Mouse (Mus musculus): ENCODE measurements around the gene Slc24a3.

Gene Slc24a3

DNA sequence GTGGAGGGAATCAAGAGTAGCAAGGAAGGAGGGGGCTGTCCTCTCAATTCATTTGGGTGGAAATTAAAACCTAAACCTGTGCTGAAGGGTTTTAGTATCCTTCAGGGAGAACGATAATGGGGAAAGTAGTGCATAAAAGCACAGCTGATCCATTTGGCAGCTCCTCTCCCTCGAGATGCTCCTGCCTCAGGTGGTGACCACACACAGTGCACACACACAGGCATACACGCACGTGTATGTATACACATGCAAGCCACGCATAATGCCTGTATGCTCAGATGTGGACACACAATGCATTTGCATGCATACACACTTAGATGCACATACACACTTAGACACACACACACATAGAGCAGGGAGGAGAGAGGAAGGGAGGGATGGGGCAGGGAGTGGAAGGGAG lies 206.2 kb downstream of the Slc24a3 start:
- no peak for DNase-seq

DNA sequence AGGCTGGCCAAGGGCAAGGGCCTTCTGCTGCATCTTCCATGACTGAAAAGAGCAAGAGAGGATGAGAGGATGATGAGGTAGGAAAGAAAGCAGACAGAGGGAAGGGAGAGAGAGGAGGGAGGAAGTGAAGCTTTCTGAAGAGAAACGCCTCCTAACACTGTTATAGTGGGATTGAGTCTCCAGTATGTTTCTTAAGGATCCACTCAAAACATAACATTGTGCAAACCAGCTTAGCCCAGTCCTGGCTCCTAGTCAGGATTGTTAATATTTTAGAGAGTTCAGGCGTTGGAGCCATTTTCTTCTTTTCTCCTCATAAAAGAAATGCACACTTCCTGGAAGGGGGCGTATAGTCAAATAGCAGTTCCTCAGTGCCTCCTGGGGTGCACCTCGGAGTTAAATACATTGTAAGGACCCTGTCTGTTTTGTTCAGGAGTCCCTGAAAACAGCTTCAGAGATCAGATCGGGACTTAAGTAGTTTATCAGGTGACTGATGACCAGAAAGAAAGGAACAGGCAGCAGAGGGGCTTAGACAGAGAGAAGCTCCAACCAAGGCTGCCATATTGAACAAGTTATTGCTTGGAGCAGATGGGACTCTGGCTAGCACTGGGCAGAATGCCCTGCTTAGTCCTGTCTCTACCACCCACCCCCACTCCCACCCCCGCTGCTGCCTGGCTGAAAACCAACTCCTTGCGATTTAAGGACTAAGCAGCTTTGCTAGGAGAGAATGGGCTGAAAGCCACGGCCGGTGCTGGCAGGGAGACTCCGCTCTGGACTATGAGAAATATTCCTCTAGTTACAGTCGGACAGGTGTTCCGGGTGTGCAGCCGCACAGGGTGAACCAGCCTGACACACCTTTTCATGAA lies 215.6 kb downstream of the Slc24a3 start:
- DNase-seq: no peak

DNA sequence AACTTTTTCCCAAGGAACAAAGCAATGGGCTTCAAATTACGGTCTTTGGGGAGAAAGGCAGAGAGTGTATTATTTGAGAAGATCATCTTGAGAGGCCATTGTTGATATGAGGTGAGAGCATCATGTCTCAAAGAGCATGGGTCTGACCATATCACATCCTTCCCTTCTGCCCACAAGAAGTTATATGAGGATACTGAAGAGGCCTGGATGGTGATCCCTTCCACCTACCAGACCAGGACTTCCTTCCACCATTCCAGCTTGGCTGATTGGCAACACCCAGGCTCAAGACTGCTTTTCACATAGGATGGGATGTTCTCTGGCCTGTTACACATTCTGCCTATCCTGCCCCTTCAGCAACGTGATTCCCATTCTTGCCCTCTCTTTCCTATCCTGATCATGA lies 216.7 kb downstream of the Slc24a3 start:
- no peak for DNase-seq

DNA sequence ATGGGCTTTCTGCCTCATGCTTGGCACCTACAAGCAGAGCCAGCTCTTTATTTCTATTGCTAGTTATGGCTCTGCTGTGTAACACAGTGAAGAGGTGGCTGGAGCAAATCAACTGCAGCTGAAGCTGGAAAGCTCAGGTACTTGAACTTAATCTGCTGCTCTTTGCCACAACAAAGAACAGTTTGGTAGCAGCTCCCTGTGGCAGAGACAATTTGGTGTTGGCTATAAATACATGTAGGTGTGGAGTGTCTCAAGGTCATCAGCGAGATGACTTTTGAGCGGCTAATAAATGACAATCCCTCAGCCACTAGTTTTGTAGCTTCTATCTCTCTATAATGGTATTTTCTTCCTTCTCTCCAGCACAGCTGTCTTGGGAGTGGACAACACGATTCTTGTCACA lies 217.7 kb downstream of the Slc24a3 start:
- DNase-seq: no peak

DNA sequence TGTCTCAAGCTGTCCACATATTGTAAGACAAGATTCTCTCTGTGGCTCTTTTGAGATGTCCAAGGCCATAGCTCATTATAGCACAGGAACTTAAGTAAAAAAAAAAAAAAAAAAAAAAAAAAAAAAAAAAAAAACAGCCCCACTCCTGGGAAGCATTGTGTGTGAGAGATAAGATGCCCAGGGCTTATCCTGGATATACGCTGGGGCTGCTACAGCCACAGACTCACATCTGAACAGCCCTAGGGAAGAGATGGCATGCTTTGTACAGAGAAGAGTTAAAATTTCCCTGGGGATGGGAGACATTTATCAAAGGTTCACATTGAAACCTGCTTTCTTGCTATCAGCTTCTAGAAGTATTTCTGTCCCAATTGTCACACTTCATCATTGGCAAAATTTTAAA lies 218.2 kb downstream of the Slc24a3 start:
- no peak for DNase-seq

DNA sequence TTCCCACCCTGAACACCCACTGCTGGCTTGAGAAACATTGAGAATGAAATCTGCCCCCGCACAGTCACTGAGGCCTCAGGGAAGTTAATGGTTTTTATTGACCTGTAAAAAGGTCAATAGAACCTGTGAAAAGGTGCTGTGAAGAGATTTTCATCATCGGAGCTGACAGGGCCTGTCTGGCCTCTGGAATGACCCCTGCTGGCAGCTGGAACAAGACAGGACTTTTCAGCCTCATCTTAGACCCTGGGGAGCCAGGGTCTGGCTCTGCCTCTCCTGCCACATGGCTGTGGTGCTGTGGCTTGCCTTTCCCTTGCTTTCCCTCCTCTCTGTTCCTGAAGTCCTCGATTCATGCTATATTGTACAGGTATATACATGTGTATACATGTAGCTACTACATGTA lies 228.2 kb downstream of the Slc24a3 start:
- no peak for DNase-seq

DNA sequence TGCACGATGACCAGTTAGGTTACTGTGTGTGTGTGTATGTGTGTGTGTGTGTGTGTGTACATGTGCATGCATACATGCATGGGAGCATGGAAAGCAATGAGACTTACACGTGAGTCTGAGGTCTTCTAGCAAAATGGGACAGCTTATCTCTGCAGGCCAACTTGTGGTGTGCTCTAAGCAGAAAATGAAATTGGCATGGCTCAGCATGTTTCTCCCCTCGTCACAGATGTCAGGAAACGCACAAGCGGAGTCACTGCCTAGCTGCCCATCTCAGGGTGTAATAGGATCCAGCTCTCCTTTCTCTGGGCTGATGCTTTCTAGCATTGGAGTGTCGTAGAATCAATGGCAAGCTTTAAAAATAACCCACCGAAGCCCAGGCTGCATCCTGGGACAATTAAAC lies 229.0 kb downstream of the Slc24a3 start:
- DNase-seq: no peak

DNA sequence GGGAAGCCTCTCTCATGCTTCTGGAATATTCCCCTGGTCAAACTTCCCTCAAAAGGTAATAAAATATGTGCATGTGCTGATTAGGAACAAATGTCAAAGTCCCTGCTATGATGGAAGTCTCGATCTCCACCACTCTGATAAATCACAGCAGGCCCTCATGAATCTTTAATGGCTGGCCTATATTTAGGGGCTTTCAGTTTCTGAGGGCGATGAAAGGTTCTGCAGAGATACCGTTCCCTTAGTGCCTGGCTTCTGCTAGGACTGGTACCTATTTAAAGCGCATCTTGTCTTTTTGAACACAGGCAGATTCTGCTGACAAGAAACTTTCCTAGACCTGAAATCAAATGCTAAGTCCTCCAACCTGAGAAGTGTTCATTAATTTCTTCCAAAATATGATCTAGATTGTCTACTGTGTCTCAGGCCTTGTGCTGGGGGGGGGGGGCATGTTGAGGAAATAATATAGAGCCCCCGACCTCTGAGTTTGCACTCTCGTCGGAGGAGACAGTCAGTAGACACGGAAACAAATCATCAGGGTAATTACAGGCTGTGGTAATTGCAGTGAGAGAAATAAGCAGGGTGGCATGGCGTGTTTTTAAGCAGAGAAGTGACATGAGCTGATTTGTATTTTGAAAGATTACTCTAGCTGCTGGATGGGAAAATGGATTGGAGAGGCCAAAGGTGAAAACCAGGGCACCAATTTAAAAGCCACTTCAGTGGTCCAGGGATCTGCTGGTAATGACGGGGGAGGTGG lies 230.1 kb downstream of the Slc24a3 start:
- no peak for DNase-seq

DNA sequence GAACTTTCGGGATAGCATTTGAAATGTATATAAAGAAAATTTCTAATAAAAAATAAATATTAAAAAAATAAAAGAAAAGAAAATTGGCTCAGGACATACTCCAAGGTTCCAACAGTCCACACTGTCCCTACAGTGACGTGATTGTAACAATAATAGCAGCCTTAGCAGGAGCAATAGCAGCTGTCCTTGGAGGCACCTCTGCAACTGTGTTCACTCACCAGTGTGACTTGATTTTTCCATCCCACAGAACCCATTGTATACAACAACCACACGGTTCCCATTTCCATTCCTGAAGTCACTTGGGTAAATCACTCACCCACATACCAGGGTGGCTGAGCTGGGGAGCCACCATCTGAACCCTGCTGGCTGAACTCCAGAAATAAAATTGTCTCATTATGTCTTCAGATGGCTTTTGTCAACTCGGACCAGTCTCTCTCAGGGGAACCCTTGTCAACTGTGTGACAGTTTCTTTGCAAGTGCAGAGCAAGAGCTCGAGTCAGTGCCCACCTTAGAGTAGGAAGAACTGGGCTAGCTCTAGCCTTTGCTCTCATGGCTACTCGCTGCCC lies 233.8 kb downstream of the Slc24a3 start:
- no peak for DNase-seq

DNA sequence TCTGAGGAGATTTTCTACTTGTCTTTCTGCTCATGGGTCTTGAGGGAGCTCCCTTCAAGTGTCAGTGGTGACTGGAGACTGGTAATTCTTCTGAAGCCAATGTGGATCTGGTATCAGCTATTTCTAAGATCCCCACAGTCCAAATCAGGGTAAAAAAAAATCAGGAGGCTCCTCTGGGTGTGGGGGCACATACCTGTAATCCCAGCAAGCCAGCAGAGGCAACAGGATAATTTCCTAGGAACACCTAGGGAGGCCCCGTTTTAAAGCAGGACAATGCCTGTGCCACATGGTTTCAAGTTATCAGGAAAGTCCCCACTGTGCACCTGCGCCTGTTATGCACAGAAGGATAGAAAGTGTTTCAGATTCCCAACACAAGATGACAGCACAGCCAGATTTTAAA lies 234.4 kb downstream of the Slc24a3 start:
- no peak for DNase-seq

DNA sequence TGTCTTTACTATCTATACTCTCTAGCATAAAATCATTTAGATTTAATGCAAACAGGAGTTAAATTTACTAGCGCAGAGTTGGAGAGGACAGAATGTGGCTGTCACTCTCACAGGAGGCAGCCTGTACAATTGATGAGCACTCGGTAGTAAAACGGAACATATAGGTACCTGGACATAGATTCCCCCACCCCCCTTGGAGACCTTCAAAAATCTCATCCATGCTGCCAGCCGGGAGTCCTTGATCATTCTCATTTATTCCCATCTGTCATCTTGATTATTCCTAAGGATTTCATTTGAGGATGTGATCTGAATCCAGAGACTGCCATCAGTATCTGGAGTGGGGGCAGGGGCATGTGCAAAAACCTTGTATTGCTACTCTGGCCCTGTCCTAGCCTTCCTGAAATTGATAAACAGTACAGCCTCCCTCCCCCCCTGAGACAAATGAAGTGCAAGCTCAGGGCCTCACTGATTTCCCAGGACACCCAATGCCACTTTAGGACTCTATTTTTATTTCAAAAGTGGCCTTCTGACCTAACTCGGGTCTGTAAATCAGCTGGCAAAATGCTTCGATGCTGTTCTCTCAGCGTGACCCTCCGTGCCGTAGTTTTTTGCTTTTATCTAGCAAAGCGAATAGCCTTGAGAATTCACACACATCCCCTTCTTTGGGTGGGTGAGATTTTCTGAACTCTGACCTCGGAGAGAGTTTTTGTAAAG lies 237.4 kb downstream of the Slc24a3 start:
- no peak for DNase-seq

DNA sequence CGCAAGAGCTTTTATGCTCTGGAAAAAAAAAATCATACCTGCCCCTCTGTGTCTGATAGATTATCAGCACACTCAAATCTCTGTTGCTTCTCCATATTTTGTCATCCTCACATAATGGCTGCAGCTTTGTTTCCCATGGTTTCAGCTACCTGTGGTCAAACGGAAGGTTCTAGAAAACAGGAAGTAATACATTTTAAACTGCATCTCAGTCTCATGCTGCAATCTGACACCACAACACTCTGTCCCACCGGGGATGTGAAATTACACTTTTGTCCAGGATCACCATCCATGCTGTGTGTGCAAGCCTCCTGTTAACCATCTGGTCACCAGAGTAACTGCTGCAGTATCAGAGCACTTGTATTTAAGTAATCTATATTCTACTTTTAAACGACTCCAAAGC lies 238.2 kb downstream of the Slc24a3 start:
- DNase-seq: no peak

DNA sequence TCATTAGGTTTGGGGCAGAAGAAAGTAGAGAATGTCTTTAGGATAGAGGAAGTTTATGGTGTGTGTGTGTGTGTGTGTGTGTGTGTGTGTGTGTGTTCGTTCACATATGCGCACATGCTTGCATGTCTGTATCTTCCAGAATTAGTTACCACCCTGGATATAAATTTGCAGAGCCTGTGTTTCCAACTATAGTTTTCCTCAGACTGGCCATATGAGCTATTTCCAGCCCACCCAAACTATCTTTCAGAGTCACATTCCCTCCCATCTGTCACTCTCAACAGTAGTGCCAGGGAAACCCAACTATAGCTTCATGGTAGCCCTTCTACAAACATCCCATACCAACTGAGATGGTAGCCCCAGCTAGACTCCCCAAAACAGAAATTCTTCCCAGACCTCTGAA lies 250.2 kb downstream of the Slc24a3 start:
- DNase-seq: no peak

DNA sequence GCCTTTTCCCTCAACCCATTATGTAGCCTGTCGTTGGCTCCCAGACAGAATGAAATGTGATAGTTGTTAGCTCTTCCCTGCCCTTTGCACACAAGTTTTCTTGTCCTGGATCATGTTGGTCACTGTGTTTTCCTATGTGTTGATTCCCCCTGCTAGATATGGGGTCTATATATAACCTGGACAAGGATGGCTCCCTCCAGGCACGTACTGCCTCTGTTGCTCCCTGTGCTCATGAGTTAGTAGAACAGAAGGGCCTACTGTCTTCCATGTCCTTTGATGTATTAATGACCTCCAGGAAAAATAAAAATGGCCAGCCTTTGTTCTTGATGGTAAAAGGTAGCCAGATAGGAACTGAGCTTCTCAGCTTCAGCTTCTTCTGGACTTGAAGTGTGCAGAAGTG lies 251.5 kb downstream of the Slc24a3 start:
- no peak for DNase-seq

DNA sequence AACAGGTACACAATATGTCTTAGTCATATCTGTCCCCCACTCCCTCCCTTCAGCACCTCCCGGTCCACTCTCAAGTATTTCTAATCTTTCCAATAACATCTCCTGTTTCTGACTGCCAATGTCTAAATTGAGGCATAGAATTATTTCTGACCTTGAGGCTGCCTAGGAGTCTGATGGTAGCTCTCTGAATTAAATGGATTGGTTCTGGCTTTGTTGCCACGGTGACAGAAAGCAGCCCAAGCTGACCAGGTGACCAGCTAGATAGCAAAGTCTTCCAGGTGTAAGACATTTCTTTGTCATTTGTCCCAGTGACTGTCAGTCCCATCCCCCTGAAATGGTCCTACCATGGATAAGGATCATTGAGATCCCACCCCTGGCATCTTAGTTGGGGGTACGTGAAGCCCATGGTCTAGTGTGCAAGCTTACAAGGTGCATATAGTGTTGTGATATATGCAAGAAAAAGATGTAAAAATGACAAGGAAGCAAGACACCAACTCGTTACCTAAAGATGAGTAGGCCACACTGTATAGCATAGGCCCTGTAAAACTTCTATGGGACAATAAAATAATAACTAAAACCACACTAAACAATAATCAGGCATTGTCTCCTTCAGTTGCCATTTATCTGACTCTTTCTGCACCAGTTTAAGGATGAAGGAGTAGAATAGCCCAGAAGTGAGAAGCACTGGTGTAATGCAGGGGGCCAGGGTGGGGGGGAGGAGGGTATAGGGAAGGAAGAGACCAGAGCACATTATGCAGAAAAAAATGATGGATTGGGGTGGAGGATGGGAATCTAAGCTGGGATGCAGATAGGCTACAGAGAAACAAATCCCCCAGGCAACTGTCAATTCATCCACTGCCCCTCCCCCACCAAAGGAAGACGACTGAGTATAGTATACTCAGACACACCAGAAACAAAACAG lies 253.7 kb downstream of the Slc24a3 start:
- DNase-seq: no peak

DNA sequence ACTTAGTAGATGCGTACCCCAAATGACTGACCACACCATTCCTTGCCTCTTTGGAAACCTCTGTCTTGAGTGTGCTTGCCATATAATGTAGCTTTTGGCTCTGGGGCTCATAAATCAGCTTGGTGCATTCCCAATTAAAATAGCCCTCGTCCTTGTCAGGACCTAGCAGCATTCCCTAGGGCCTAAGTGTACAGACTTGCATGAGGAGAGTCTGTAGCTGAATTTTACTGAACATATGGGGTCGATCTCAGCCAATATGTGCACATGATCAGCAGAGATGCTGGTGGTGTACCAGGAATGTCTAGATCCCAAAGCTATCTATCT lies 254.3 kb downstream of the Slc24a3 start:
- no peak for DNase-seq

DNA sequence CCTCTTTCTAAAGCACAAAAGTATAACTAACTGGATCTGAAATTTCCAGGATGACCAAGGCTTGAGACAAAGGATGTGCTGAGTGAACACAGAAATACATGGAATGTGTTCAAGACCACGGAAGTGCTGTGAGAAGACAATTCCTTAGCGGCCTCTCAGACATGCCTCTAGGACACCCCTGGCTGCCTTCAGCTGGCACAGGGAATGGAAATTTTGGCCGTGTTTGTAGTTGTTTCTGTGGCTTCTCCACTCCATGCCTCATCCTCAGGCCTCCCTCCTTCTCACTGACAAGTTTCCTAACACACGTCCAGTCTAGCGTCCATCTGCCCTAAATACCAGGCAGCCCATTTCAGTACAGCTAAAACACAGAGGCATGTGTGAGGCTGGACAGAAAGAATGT lies 262.4 kb downstream of the Slc24a3 start:
- DNase-seq: no peak

DNA sequence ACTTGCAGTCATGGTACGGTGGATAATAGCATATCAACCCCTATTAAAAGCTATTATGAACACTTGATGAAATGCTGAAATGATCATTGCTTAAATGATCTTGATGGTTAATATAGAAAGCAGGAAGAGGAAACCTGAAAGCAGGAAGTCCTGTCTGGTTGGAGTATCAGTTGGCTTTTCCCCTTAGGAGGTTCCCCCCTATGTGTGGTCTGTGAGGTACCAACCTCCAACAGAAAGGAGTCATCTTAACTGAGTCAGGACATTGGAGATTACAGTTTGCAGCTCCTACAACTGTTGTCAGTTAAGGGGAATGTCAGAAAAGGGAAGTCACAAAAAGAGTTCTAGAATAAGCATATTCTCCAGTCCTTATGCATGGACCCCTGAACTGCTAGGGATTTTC lies 266.5 kb downstream of the Slc24a3 start:
- no peak for DNase-seq

DNA sequence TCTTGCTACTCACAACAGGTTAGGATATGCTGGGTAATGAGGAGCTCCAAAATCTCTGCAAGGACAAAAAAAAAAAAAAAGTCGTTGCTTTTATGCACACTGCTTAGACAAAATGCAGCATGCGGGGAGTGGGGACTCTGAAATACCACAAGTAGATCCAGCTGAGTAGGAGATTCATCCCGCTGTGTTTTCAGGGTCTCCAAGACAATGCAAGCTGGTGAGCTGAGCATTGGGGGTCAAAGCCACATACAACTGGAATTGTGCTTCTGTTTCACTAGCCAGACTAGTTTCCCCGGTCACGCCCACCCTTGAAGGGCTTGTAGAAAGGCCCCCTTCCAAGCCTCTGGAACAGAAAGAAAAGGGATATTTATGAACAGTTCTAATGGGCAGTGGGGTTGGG lies 270.8 kb downstream of the Slc24a3 start:
- no peak for DNase-seq

DNA sequence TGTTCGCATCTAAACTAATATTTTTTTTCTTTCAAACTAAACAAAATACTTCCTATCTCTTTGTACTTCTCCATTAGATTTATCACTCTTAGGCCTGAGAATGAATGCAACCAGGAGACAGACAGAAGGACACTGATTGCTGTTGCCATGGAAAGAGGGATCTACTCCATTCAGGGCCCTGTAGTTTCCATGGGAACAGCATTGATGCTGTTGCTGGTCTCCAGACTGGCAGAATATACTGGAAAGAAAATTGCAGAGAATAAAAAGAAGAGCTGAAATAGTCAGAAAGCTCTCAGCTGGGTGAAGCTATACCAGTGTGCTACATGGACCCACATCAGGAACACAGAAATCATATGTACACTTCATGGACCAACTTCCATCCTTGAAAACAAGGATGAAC lies 272.2 kb downstream of the Slc24a3 start:
- DNase-seq: no peak

DNA sequence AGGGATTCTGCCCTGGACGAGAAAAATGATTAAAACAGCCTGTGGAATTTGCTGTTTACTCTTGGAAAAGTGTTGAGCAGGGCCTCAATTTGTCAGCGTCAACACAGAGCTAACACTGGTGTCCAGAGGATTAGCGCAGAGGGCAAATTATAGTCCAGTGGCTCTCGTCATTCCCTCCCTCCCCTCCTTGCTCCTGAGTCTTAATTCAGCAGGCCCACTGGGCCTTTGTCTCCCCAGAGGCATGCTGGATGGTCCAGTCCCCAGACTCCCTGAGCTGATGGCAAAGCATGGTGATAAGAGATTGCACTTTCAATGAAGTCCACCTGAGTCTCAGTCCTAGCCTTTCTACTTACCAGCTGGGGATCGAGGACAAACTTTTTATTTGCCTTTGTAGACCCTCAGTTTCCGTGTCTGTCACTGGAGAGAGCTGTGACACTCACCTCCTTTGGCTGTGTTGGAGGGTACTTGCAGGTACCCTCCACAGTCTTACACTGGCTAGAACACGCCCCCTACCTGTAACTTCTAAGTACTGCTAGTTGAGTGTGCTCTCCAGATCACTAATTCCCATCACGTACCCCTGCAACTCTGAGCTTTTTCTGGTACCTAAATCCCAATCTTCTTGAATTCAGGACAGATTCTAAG lies 289.7 kb downstream of the Slc24a3 start:
- no peak for DNase-seq

DNA sequence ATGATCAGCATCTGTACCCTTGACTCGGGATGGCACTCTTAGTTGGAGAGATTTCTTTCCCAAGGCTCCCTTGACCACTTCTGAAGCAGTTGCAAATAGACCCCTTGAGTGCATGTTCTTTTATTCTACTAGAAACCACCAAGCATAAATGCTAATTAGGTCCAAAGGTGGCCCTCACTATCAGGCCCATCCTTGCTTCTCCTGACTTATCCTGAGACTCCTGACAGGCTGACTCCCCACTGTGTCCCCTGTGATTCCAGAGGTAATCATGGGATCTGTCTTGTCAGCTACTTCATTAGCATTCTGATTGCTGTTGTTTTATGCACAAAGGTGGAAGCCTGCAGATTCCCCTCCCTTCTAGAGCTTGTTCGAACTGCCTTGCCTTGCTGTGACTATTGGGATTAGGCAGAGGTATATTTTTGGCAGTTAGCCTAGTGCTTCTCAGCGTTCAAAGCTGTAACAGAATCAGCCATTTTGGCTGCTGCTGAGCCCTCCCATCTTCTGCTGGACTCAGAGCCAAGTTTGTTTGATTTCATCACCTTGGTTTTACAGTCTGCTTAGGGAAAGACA lies 293.4 kb downstream of the Slc24a3 start:
- DNase-seq: no peak

All from kidney, adult 11 months (tissue).